Comparison of ENCODE assay signal across 20 mouse cellular contexts in the genomic region with DNA sequence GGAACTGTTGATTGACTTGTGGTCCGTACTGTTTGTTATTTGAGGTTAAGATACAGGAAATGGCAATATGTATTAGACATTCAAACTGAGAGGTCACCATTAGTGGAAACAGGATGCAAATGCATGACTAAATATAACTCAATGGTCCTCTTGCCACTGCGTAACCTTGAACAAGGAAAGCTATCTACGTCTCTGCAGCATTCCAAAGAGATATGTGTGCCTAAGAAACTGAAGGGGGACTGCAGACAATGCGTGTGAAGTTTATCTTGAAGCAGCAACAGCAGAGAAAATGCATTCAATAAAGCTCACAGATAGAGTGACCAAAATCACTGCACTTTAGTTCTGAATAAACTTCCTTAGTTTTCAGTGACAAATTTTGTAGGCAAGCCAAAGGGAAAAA.
"Had no signal": no experiment of that assay in that cellular context is flagged by ENCODE, and none has a peak within 500 bp of the region (broad histone marks: within the 10 kb centered on the region; RNA-seq: fewer than 3 reads in every experiment).

No protein-coding gene starts in this region.

- H3K4me3 ChIP-seq: intestine, embryonic 15.5 days; kidney, embryonic 15.5 days; layer of hippocampus, adult 2 months; midbrain, embryonic 13.5 days; myocyte; neural tube, embryonic 13.5 days; stomach, embryonic 15.5 days had no signal

- ATAC-seq: intestine, embryonic 15.5 days; midbrain, embryonic 13.5 days; midbrain, embryonic 16.5 days had no signal

- DNase-seq: kidney, adult 11 months; kidney, adult 8-10 months; kidney, postnatal 14 days; layer of hippocampus, adult 9-11 months; lung, adult 2 months; lung, postnatal 14 days; lung, postnatal 4 days; retina, postnatal 1 day; right cerebral cortex, postnatal 25 days; spleen, adult 18-20 months; thymus, postnatal 25 days had no signal

- H3K27ac ChIP-seq: intestine, embryonic 15.5 days; kidney, embryonic 15.5 days; layer of hippocampus, adult 2 months; liver, embryonic 14.5 days; midbrain, embryonic 13.5 days; neural tube, embryonic 13.5 days; stomach, embryonic 15.5 days had no signal

- H3K9me3 ChIP-seq: intestine, embryonic 15.5 days; kidney, embryonic 15.5 days; midbrain, embryonic 13.5 days; neural tube, embryonic 13.5 days; stomach, embryonic 15.5 days had no signal

- H3K27me3 ChIP-seq: intestine, embryonic 15.5 days; kidney, embryonic 15.5 days had no signal

- H3K9ac ChIP-seq: intestine, embryonic 15.5 days; kidney, embryonic 15.5 days; liver, embryonic 14.5 days; midbrain, embryonic 13.5 days; neural tube, embryonic 13.5 days; stomach, embryonic 15.5 days had no signal

- H3K4me1 ChIP-seq: stomach, embryonic 15.5 days had no signal

- H3K4me2 ChIP-seq: intestine, embryonic 15.5 days; kidney, embryonic 15.5 days; midbrain, embryonic 13.5 days; neural tube, embryonic 13.5 days; stomach, embryonic 15.5 days had no signal

- H3K36me3 ChIP-seq: intestine, embryonic 15.5 days; kidney, embryonic 15.5 days; midbrain, embryonic 13.5 days; neural tube, embryonic 13.5 days; stomach, embryonic 15.5 days had no signal
